Mouse (Mus musculus) megakaryocyte progenitor cell, adult 5-6 weeks (primary cell): Measurements from ENCODE around the gene Prss27. TPM values are rescaled to one million over a fixed set of nuclear protein-coding genes. Genes with fewer than 3 reads are reported as not detected.

ENCODE experiments used
- total RNA-seq, 2 experiments: library from RNA; stranded (forward) in 1 of 2; stranded (reverse) in 1 of 2; fragments of 157-497, 149-512 nt in 1 of 2; fragments of 200-1000 nt in 1 of 2; gene quantifications; 2 replicates each; pipeline versions ENCODE4 v1.2.3 to v1.2.4; 2015 to 2017

Gene Prss27
- total RNA-seq, 2 experiments from 2014 or later, result not detected

Other genes with a start within 250 kb of the Prss27 start
- 298 and 382 TPM in 2 replicates for gene Srrm2, start 247.6 kb upstream of the Prss27 start, total RNA-seq (2015)
- 96.7 and 109 TPM in 2 replicates for gene Srrm2, start 247.6 kb upstream of the Prss27 start, total RNA-seq (2017)
- gene Elob, start 209.0 kb upstream of the Prss27 start, total RNA-seq (2015), result 262 and 312 TPM in 2 replicates
- gene Elob, start 209.0 kb upstream of the Prss27 start, total RNA-seq (2017), result 108 and 112 TPM in 2 replicates
- gene Prss33, start 202.1 kb upstream of the Prss27 start, total RNA-seq (2015), result not detected in 2 replicates
- not detected in 2 replicates for gene Prss33, start 202.1 kb upstream of the Prss27 start, total RNA-seq (2017)
- gene Prss32, start 194.3 kb upstream of the Prss27 start, total RNA-seq (2015), result not detected in 2 replicates
- gene Prss32, start 194.3 kb upstream of the Prss27 start, total RNA-seq (2017), result not detected in 2 replicates
- 0.35 TPM in 1 of 2 replicates, not detected in the other for gene Prss41, start 194.0 kb upstream of the Prss27 start, total RNA-seq (2015)
- gene Prss41, start 194.0 kb upstream of the Prss27 start, total RNA-seq (2017), result not detected in 2 replicates
- not detected in 2 replicates for gene Prss21, start 170.1 kb upstream of the Prss27 start, total RNA-seq (2015)
- not detected in 2 replicates for gene Prss21, start 170.1 kb upstream of the Prss27 start, total RNA-seq (2017)
- gene Dcpp1, start 157.3 kb upstream of the Prss27 start, total RNA-seq (2015), result not detected in 2 replicates
- not detected in 2 replicates for gene Dcpp1, start 157.3 kb upstream of the Prss27 start, total RNA-seq (2017)
- not detected in 2 replicates for gene Dcpp2, start 157.3 kb upstream of the Prss27 start, total RNA-seq (2015)
- gene Dcpp2, start 157.3 kb upstream of the Prss27 start, total RNA-seq (2017), result not detected in 2 replicates
- not detected in 2 replicates for gene Dcpp3, start 120.7 kb upstream of the Prss27 start, total RNA-seq (2015)
- gene Dcpp3, start 120.7 kb upstream of the Prss27 start, total RNA-seq (2017), result not detected in 2 replicates
- not detected in 2 replicates for gene Sbp, start 96.5 kb upstream of the Prss27 start, total RNA-seq (2015)
- not detected in 2 replicates for gene Sbp, start 96.5 kb upstream of the Prss27 start, total RNA-seq (2017)
- not detected in 2 replicates for gene Sbpl, start 82.9 kb upstream of the Prss27 start, total RNA-seq (2015)
- not detected in 2 replicates for gene Sbpl, start 82.9 kb upstream of the Prss27 start, total RNA-seq (2017)
- 0.22 and 0.27 TPM in 2 replicates for gene Prss30, start 57.6 kb upstream of the Prss27 start, total RNA-seq (2015)
- gene Prss30, start 57.6 kb upstream of the Prss27 start, total RNA-seq (2017), result not detected in 2 replicates
- not detected in 2 replicates for gene Prss22, start 40.0 kb upstream of the Prss27 start, total RNA-seq (2015)
- not detected in 2 replicates for gene Prss22, start 40.0 kb upstream of the Prss27 start, total RNA-seq (2017)
- gene Kctd5, start 35.3 kb downstream of the Prss27 start, total RNA-seq (2015), result 15.5 and 17.1 TPM in 2 replicates
- 19.5 and 21.0 TPM in 2 replicates for gene Kctd5, start 35.3 kb downstream of the Prss27 start, total RNA-seq (2017)
- 33.3 and 36.3 TPM in 2 replicates for gene Pdpk1, start 112.8 kb downstream of the Prss27 start, total RNA-seq (2015)
- gene Pdpk1, start 112.8 kb downstream of the Prss27 start, total RNA-seq (2017), result 41.1 and 49.5 TPM in 2 replicates
- 21.9 and 33.7 TPM in 2 replicates for gene Amdhd2, start 125.6 kb downstream of the Prss27 start, total RNA-seq (2015)
- gene Amdhd2, start 125.6 kb downstream of the Prss27 start, total RNA-seq (2017), result 65.1 and 65.5 TPM in 2 replicates
- gene Atp6v0c, start 131.6 kb downstream of the Prss27 start, total RNA-seq (2015), result 405 and 437 TPM in 2 replicates
- gene Atp6v0c, start 131.6 kb downstream of the Prss27 start, total RNA-seq (2017), result 109 and 145 TPM in 2 replicates
- gene Tbc1d24, start 167.4 kb downstream of the Prss27 start, total RNA-seq (2015), result 3.6 and 6.4 TPM in 2 replicates
- gene Tbc1d24, start 167.4 kb downstream of the Prss27 start, total RNA-seq (2017), result 6.4 and 6.6 TPM in 2 replicates
- gene Ntn3, start 171.4 kb downstream of the Prss27 start, total RNA-seq (2015), result 0.15 TPM in 1 of 2 replicates, not detected in the other
- 0.12 and 0.30 TPM in 2 replicates for gene Ntn3, start 171.4 kb downstream of the Prss27 start, total RNA-seq (2017)
- gene Tedc2, start 182.7 kb downstream of the Prss27 start, total RNA-seq (2015), result 7.8 and 10.2 TPM in 2 replicates
- 13.9 and 16.2 TPM in 2 replicates for gene Tedc2, start 182.7 kb downstream of the Prss27 start, total RNA-seq (2017)
- 21.2 and 22.7 TPM in 2 replicates for gene Ccnf, start 213.3 kb downstream of the Prss27 start, total RNA-seq (2015)
- 27.4 and 40.3 TPM in 2 replicates for gene Ccnf, start 213.3 kb downstream of the Prss27 start, total RNA-seq (2017)